Mouse (Mus musculus): ENCODE measurements around the gene Psmd1.
A peak's percentile ranks its signal among the peaks of the same experiment; 100 is the strongest.

Psmd1 gene

GRCm38 (mm10) chr1:86156075-86156474 lies 91.9 kb downstream of the Psmd1 start:
- no peak for DNase-seq (ENCODE audit: low read depth, low spot score)

- no peak for DNase-seq (ENCODE audit: low read depth, low spot score)
These were observed 92.4 kb downstream of the Psmd1 start for GRCm38 (mm10) chr1:86156595-86156994.

- DNase-seq (ENCODE audit: low read depth, low spot score), result no peak
These were observed 95.9 kb downstream of the Psmd1 start for GRCm38 (mm10) chr1:86160059-86160458.

GRCm38 (mm10) chr1:86160479-86160878 lies 96.3 kb downstream of the Psmd1 start:
- no peak for DNase-seq (ENCODE audit: low read depth, low spot score)

- no peak for DNase-seq (ENCODE audit: low read depth, low spot score)
These were observed 96.9 kb downstream of the Psmd1 start for GRCm38 (mm10) chr1:86161061-86161460.

DNA sequence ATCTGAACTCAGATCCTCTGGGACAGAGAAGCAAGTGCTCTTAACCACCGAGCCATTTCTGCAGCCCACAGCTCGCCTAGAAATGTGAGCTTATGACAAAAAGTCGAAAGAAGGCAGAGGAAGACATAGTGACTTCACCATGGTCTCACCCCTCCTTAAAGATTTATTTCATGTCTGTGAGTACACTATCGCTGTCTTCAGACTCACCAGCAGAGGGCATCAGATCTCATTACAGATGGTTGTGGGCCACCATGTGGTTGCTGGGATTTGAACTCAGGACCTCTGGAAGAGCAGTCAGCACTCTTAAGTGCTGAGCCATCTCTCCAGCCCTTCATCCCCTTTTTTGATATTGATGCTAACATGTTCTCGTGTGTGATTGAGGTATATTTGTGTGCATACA lies 110.4 kb downstream of the Psmd1 start:
- DNase-seq (ENCODE audit: low read depth, low spot score), result peak; percentile 29

- no peak for DNase-seq (ENCODE audit: low read depth, low spot score)
These were observed 111.9 kb downstream of the Psmd1 start for GRCm38 (mm10) chr1:86176066-86176465.

DNA sequence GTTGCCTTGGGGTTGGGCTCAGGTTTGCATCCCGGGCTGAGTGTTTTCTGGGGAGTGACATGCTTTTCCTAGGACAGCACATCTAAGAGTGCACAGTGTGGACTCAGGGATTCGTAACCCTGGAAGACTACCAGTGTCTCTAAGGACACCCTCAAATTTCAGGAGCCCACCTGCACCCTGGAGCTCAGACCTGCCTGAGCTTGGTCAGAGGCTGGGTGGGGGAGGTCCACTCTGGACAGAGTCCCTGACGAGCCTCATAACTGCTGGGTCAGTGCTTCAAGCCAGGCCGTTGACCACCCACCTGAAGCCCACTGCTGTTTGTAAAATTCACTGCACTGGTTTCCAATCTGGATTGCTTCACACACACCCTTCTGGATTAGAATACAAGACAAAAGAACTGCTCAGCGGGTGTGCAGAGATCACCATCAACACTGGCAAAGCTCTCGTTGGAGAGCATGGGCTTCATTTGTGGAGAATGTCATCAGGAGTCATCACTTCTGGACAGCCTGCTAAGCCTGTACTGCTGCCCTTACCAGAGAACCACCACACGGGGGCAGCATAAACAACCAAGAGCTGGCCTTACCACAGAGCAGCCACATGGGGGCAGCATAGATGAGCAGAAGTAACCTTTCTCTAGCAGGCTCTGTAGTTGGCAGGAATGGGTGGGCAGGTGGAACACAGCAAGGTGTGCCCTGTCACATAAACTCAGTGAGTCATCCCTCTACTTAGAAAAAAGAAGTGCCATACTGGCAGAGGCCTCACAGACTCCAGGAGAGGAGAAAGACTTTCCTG lies 114.5 kb downstream of the Psmd1 start:
- peak; percentile 85 for DNase-seq (ENCODE audit: low read depth, low spot score)

DNA sequence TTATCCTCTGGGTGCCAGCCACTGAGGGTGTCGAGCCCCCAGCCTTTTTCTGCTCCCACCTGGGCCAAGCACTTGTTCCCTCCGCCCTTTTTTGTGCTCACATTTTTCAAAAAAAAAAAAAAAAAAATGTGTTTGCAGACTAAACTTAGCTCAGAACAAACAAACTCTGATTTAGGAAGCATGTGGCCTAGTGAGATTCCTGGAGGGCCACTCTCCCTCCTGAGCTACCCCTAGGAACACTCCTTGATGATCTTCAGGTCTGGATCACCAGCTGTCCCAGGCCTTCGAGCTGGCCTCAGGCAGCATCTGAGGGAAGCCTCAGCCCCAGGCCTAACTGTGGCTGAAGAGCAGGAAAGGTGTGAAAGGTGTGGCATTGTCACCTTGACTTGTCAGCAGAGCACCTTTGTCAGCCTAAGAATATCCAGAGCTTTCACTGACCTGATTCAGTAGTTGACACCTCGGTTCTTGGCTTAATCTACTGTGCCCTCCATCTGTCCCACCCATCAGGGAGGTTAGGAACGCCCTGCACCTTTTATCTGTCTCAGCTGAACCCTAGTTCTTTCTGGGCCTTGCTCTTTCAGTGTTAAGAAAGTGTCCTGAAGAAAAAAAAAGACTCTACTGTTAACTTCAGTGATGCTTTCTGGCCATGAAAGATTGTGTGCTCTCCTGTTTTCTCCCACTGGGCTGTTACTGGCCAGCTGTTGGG lies 118.0 kb downstream of the Psmd1 start:
- DNase-seq (ENCODE audit: low read depth, low spot score), result no peak

DNA sequence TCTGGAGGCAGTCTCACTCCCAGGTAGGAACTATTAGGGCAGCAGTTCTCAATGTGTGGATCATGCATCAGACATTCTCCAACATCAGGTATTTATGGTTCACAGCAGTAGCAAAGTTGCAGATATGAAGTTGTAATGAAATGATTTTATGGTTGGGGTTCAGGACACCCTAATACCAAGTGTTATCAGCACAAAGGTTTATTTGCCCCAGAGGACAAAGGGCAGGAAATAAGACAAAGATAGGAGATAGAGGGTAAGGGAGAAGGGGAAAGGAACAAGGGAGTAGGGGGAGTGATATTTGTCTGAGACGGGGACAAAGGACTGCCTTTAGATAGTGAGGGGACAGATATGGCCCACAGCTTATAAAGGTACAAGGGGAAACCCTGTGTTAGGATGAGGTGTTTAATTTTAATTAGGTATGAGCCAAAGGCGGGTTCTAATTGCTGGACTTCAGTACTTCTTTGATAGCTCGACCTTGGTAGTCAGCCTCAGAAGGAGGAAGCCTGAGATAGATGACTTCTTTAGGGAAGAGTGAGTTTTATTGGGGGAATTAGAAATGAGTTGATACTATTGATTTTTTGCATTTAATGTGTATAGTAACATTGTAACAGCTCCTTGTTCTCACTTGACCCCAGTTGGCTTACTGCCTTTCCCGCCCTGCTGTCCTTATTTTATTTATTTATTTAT lies 119.5 kb downstream of the Psmd1 start:
- DNase-seq (ENCODE audit: low read depth, low spot score), result no peak

- no peak for DNase-seq (ENCODE audit: low read depth, low spot score)
These were observed 122.6 kb downstream of the Psmd1 start for GRCm38 (mm10) chr1:86186762-86187161.

DNA sequence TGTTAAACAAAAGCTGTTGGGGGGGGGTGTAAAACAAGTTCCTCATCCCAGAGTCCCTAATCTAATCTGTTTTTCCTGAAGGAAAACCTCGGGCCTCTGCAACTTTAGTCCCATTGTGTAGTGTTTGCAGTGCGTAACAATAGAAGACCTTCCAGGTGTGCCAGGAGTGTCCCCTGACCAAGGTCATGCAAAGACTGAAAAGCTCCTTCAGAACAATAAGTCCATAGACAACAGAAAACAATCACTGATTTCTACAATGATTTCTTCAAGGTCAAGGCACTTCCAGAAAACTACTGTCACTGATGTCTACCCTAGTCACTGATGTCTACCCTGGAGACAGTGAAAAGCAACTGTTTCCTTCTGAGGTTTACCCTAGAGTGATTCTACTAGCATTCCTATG lies 123.7 kb downstream of the Psmd1 start:
- DNase-seq (ENCODE audit: low read depth, low spot score), result no peak

- no peak for DNase-seq (ENCODE audit: low read depth, low spot score)
These were observed 124.1 kb downstream of the Psmd1 start for GRCm38 (mm10) chr1:86188271-86188670.

Data from A20 (cell line).